Mouse (Mus musculus): Measurements from ENCODE around the gene Slc9b2. TPM values are rescaled to one million over a fixed set of nuclear protein-coding genes. Genes with fewer than 3 reads are reported as not detected.

Gene Slc9b2
- polyA plus RNA-seq, 1 experiment: 0.61 TPM

Other genes with a start within 250 kb of the Slc9b2 start
- gene Cenpe, start 95.2 kb upstream of the Slc9b2 start, polyA plus RNA-seq (2012; rRNA removed): 0.39 and 0.42 TPM in 2 replicates
- gene Bdh2, start 26.5 kb upstream of the Slc9b2 start, polyA plus RNA-seq (2012; rRNA removed): 4.8 and 5.2 TPM in 2 replicates
- gene Slc9b1, start 40.3 kb downstream of the Slc9b2 start, polyA plus RNA-seq (2012; rRNA removed): 0.08 and 0.10 TPM in 2 replicates
- 18.0 and 19.4 TPM in 2 replicates for gene Cisd2, start 116.2 kb downstream of the Slc9b2 start, polyA plus RNA-seq (2012; rRNA removed)
- gene Ube2d3, start 130.4 kb downstream of the Slc9b2 start, polyA plus RNA-seq (2012; rRNA removed): 246 and 275 TPM in 2 replicates
- 9.5 and 14.8 TPM in 2 replicates for gene Manba, start 177.9 kb downstream of the Slc9b2 start, polyA plus RNA-seq (2012; rRNA removed)

Measured in gonadal fat pad, adult 2 months (tissue).